Mouse (Mus musculus): ENCODE measurements around the gene Ccdc85c. TPM values are rescaled to one million over a fixed set of nuclear protein-coding genes. Genes with fewer than 3 reads are reported as not detected.

Ccdc85c gene
- polyA plus RNA-seq, 1 experiment from 2014 or later, result 7.7 TPM

DNA sequence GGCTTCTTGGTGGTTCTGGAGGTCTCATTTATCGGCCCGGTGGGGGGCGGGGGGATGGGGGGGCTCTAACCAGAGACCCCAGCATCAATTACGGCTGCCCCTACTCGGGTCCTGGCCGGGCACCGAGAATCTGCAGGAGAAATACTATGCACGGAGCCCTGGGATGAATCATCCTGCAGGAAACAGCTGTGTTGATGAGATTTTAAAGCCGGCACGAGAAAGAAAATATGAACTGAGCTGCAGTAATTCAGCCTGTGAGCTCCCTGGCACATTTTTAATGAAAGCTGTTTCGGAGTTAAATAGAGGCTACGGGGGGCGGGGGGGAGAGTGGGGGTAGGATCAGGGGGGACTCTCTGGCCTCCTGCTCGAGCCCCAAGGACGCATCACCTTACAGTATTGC, 56.1 kb downstream of the Ccdc85c start:
- no peak for ATAC-seq (replicated peaks; ENCODE audit: low FRiP score)
- Histone ChIP-seq H3K9me3 (replicated peaks) (no peaks in the 10 kb centered on the region), H3K4me2 (no peak overlapping the region), H3K4me1 (peaks cover 70% of the 10 kb centered on the region), H3K4me3 (replicated peaks) (no peak overlapping the region), H3K27me3 (no peaks in the 10 kb centered on the region), H3K9ac (no peak overlapping the region), H3K36me3 (no peaks in the 10 kb centered on the region), H3K27ac (0 out of 2 replicates have a peak overlapping the region, but pooled peaks have one; percentile 14)
- WGBS, result 41% methylated on average over 15 of the region's 15 CpGs

DNA sequence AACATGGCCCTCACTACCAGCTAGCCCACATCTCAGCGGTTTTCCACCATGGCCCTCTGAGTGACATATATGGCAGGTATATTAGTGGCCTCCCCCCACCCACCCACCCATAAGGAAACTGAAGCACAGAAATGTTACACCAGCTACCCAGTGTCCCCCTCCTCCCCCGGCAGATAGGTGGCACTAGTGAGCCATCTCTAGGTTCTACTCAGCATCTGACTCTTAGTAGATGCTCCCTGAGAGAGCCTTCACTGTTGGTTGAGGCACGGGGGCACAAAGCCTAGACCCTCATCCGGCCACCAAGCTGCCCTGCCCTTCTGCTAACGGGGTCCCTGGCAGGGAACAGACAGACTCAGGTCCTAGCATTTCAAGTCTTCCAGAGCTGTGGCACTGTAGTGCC, 57.7 kb downstream of the Ccdc85c start:
- no peak overlapping the region for H3K4me3 ChIP-seq (replicated peaks)
- no peaks in the 10 kb centered on the region for H3K27me3 ChIP-seq
- peaks cover 70% of the 10 kb centered on the region for H3K4me1 ChIP-seq
- H3K9me3 ChIP-seq (replicated peaks), result no peaks in the 10 kb centered on the region
- no peaks in the 10 kb centered on the region for H3K36me3 ChIP-seq
- 61% methylated on average over 5 of the region's 5 CpGs for WGBS
- no peak overlapping the region for H3K4me2 ChIP-seq
- no peak for ATAC-seq (replicated peaks; ENCODE audit: low FRiP score)
- H3K9ac ChIP-seq, result no peak overlapping the region
- H3K27ac ChIP-seq, result no peak overlapping the region

GRCm38 (mm10) chr12:108216611-108217370, 58.4 kb downstream of the Ccdc85c start:
- H3K4me3 ChIP-seq (replicated peaks), result no peak overlapping the region
- 67% methylated on average over 11 of the region's 11 CpGs for WGBS
- H3K27me3 ChIP-seq, result no peaks in the 10 kb centered on the region
- H3K9me3 ChIP-seq (replicated peaks), result no peaks in the 10 kb centered on the region
- ATAC-seq (replicated peaks; ENCODE audit: low FRiP score), result no peak
- H3K36me3 ChIP-seq, result no peaks in the 10 kb centered on the region
- peaks cover 77% of the 10 kb centered on the region for H3K4me1 ChIP-seq
- H3K27ac ChIP-seq, result no peak overlapping the region
- no peak overlapping the region for H3K4me2 ChIP-seq
- H3K9ac ChIP-seq, result no peak overlapping the region

DNA sequence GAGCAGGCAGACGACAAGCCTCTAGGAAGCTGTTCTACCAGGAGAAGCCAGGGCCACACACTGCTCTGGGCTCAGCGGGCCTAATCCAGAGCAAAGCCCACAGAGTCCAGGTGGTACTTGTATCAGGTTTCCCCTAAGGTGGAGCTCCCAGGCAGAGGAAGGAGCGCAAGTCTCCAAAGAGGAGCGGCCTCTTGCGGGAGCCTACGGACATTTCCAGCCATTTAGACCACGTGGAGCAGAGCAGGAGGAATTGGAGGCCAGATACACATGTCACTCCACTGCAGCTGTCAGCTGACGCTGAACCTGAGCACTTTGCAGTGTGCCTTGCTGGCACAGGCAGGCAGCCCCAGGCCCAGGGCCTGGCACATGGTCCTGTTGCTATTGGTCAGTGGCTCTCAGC, 60.1 kb downstream of the Ccdc85c start:
- H3K4me3 ChIP-seq (replicated peaks), result no peak overlapping the region
- H3K4me2 ChIP-seq, result no peak overlapping the region
- H3K9me3 ChIP-seq (replicated peaks), result no peaks in the 10 kb centered on the region
- 0 out of 2 replicates have a peak overlapping the region, but pooled peaks have one; percentile 2 for H3K9ac ChIP-seq
- WGBS, result 31% methylated on average over 8 of the region's 8 CpGs
- peaks cover 70% of the 10 kb centered on the region for H3K4me1 ChIP-seq
- no peaks in the 10 kb centered on the region for H3K27me3 ChIP-seq
- ATAC-seq (replicated peaks; ENCODE audit: low FRiP score), result peak; percentile 40; the same call in 1 of the 2 replicates
- 0 out of 2 replicates have a peak overlapping the region, but pooled peaks have one; percentile 37 for H3K27ac ChIP-seq
- no peaks in the 10 kb centered on the region for H3K36me3 ChIP-seq

DNA sequence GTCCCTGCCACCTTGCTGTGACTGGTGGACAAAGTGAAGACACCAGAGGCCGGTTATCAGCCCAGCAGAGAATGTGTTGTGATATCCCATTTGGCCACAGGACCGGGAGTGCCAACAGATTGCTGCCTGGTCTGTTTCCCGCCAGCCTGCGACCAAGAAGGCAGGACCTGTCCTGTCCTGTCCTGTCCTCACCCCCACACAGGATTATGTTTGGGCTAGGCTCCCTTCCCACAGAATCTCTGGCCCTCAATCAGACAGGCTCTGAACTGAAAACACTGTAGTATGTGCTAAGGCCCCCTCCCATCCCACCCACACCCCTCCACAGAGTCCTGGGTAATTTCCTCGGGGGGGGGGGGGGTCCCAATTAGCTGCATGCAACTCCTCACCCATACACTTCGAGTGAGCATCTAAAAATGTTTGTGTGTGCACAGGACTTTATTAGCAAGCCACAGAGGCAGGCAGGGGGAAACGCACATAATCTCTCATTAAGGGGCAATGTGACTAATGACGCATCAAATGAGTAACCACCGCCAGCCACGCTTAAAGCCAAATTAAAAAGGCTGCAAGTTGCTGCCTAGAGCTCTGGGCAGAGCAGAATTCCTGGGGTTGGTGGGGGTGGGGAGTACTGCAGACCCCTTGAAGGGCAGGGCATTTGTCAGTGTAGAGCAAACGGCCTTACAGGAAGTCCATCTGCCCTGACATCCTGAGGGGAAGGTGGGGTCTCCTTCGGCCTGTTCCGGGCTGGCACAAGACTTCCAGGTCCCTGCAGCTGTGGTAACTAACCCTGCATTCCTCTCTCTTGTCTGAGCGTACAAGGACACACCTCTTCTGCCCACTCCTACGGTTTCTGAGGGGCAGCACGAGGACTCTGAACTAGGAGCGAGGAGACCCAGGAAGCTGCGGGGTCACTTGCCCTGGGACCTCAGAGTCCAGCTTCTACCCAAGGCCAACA, 61.9 kb downstream of the Ccdc85c start:
- 17% methylated on average over 18 of the region's 18 CpGs for WGBS
- Histone ChIP-seq H3K4me3 (replicated peaks) (no peak overlapping the region), H3K4me1 (peaks cover 65% of the 10 kb centered on the region), H3K4me2 (peak overlapping the region; percentile 7; the same call in 1 of the 2 replicates), H3K36me3 (no peaks in the 10 kb centered on the region), H3K27me3 (no peaks in the 10 kb centered on the region; the same call in 1 of the 2 replicates), H3K9me3 (replicated peaks) (no peaks in the 10 kb centered on the region), H3K9ac (no peak overlapping the region), H3K27ac (peak overlapping the region; percentile 68)
- ATAC-seq (replicated peaks; ENCODE audit: low FRiP score), result peak; percentile 26

DNA sequence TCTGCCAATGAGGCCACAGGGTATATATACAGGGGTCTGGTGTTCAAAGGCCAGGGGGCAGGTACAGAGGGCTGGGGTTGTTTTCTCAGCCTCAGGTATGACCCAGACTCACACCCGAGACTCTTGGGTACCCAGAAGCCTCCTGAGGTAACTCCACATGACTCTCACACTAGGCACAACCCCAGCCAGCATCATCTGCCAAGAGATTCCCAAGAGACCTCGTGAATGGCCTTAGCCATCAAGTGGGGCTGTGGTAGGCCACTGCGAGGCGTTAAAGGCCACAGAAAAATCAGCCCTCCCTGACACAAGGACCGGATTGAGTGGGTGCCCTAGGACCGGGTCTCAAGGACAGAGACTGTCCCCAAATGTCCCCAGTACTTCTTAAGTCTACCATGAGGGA, 62.7 kb downstream of the Ccdc85c start:
- no peaks in the 10 kb centered on the region for H3K36me3 ChIP-seq
- no peak overlapping the region for H3K27ac ChIP-seq
- H3K4me1 ChIP-seq, result peaks cover 58% of the 10 kb centered on the region
- H3K4me3 ChIP-seq (replicated peaks), result no peak overlapping the region
- no peak overlapping the region for H3K4me2 ChIP-seq
- 71% methylated on average over 6 of the region's 6 CpGs for WGBS
- H3K9me3 ChIP-seq (replicated peaks), result no peaks in the 10 kb centered on the region
- no peak for ATAC-seq (replicated peaks; ENCODE audit: low FRiP score)
- no peak overlapping the region for H3K9ac ChIP-seq
- H3K27me3 ChIP-seq, result no peaks in the 10 kb centered on the region; the same call in 1 of the 2 replicates

GRCm38 (mm10) chr12:108212071-108212470, 63.2 kb downstream of the Ccdc85c start:
- Histone ChIP-seq H3K4me1 (peaks cover 56% of the 10 kb centered on the region), H3K36me3 (no peaks in the 10 kb centered on the region), H3K27ac (no peak overlapping the region), H3K27me3 (no peaks in the 10 kb centered on the region; the same call in 1 of the 2 replicates), H3K4me3 (replicated peaks) (no peak overlapping the region), H3K9me3 (replicated peaks) (no peaks in the 10 kb centered on the region), H3K4me2 (no peak overlapping the region), H3K9ac (no peak overlapping the region)
- no peak for ATAC-seq (replicated peaks; ENCODE audit: low FRiP score)
- 25% methylated on average over 5 of the region's 5 CpGs for WGBS

DNA sequence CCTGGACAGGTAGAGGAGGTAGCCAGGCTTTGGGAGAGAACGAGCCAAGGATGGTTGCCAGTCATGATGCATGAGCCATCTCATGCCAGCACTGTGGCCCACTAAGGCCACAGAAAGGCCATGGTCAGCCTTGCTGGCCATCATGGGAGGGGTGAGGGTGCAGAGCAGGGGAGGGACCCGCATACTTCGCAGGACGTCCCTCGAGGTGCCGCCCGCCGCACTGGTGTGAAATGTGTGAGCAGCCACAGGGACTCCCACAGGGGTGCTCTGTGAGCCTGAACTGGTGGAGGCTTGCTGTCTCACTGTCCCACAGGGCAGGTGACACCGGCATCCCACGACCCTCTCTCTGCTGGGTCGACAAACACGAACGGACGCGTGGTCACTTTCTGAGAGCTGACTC, 64.6 kb downstream of the Ccdc85c start:
- Histone ChIP-seq H3K4me1 (peaks cover 54% of the 10 kb centered on the region), H3K9ac (no peak overlapping the region), H3K4me2 (no peak overlapping the region), H3K27me3 (no peaks in the 10 kb centered on the region; the same call in 1 of the 2 replicates), H3K36me3 (peaks cover 10% of the 10 kb centered on the region), H3K4me3 (replicated peaks) (no peak overlapping the region), H3K9me3 (replicated peaks) (no peaks in the 10 kb centered on the region), H3K27ac (no peak overlapping the region)
- no peak for ATAC-seq (replicated peaks; ENCODE audit: low FRiP score)
- WGBS, result 86% methylated on average over 15 of the region's 15 CpGs

- no peak overlapping the region for H3K9ac ChIP-seq
- H3K4me3 ChIP-seq (replicated peaks), result no peak overlapping the region
- H3K36me3 ChIP-seq, result peaks cover 27% of the 10 kb centered on the region
- no peaks in the 10 kb centered on the region; the same call in 1 of the 2 replicates for H3K27me3 ChIP-seq
- no peaks in the 10 kb centered on the region for H3K9me3 ChIP-seq (replicated peaks)
- peaks cover 39% of the 10 kb centered on the region for H3K4me1 ChIP-seq
- H3K4me2 ChIP-seq, result no peak overlapping the region
- no peak for ATAC-seq (replicated peaks; ENCODE audit: low FRiP score)
- WGBS, result 25% methylated on average over 13 of the region's 13 CpGs
- no peak overlapping the region for H3K27ac ChIP-seq
Measured at GRCm38 (mm10) chr12:108208726-108209438, 66.3 kb downstream of the Ccdc85c start.

DNA sequence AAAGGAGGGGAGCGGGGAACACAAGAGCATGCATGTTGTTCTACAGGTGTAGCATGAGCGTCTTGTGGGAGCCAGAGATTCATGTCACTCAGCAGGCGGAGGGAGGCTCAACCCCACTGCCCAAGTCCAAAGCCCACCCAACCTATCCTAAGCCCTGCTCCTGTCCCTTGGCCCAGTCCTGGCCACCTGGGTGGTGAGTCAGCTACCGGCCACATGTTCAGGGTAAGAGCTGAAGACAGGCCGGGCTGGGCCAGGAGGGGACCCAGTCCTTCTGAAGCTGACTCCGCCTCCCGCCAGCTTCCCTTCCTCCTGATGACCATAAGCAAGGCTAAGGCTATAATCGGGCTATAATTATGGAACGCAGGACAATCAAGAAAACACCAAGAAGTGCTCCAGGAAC, 67.0 kb downstream of the Ccdc85c start:
- no peak overlapping the region for H3K4me3 ChIP-seq (replicated peaks)
- no peaks in the 10 kb centered on the region for H3K9me3 ChIP-seq (replicated peaks)
- H3K36me3 ChIP-seq, result peaks cover 32% of the 10 kb centered on the region
- no peak overlapping the region for H3K27ac ChIP-seq
- H3K9ac ChIP-seq, result no peak overlapping the region
- H3K27me3 ChIP-seq, result no peaks in the 10 kb centered on the region; the same call in 1 of the 2 replicates
- ATAC-seq (replicated peaks; ENCODE audit: low FRiP score), result no peak
- WGBS, result 90% methylated on average over 9 of the region's 9 CpGs
- H3K4me1 ChIP-seq, result peaks cover 32% of the 10 kb centered on the region
- H3K4me2 ChIP-seq, result no peak overlapping the region

GRCm38 (mm10) chr12:108206641-108207040, 68.6 kb downstream of the Ccdc85c start:
- H3K27me3 ChIP-seq, result no peaks in the 10 kb centered on the region; the same call in 1 of the 2 replicates
- no peak overlapping the region for H3K4me3 ChIP-seq (replicated peaks)
- no peak overlapping the region for H3K4me2 ChIP-seq
- no peak overlapping the region for H3K27ac ChIP-seq
- no peak overlapping the region for H3K9ac ChIP-seq
- peak; percentile 52 for ATAC-seq (replicated peaks; ENCODE audit: low FRiP score)
- H3K36me3 ChIP-seq, result peaks cover 47% of the 10 kb centered on the region
- WGBS, result 11% methylated on average over 5 of the region's 5 CpGs
- H3K4me1 ChIP-seq, result peaks cover 16% of the 10 kb centered on the region
- H3K9me3 ChIP-seq (replicated peaks), result no peaks in the 10 kb centered on the region
